Mouse (Mus musculus): ENCODE data around the gene Ints1. TPM values are rescaled to one million over a fixed set of nuclear protein-coding genes. Genes with fewer than 3 reads are reported as not detected.

The Ints1 gene
- polyA plus RNA-seq, 1 experiment: 46.4 TPM

DNA sequence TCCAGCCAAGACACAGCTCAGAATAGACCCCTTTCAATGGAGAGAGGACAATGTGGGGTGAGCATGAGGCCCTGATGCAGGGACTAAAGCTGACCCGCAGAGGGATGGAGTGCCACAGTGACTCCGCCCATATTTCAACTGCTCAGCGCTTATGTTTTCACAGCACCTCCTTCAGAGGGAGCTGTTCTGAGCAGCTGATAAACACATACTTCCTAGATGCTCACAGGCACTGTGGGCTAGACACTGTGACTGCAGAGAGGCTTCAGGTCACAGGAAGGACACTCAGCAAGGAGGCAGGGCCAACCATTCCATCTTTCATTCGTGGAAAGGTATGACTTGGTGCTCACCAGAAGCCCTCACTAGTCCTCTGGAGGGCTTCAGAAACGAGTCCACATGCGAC, 52.8 kb downstream of the Ints1 start:
- H3ac ChIP-seq (ENCODE audit: control insufficient read depth, insufficient read length): no peak overlapping the region
- no peak for TF ChIP-seq REST (IDR thresholded peaks at IDR 0.05; ENCODE audit: insufficient read depth, insufficient read length)
- no peak for TF ChIP-seq USF1 (IDR thresholded peaks at IDR 0.05; ENCODE audit: low read depth)
- TF ChIP-seq MYOD1 (IDR thresholded peaks at IDR 0.05; ENCODE audit: control insufficient read depth in 1 of 3, insufficient read length in 2 of 3, low read depth in 2 of 3): no peak
- no peak for TF ChIP-seq POLR2AphosphoS2 (IDR thresholded peaks at IDR 0.05; ENCODE audit: insufficient read length, low read depth)
- TF ChIP-seq CEBPB (IDR thresholded peaks at IDR 0.05; ENCODE audit: insufficient read depth, poor library complexity, severe bottlenecking): no peak
- no peak for TF ChIP-seq SRF (IDR thresholded peaks at IDR 0.05; ENCODE audit: control insufficient read depth, insufficient read length, low read depth)
- TF ChIP-seq POLR2A (IDR thresholded peaks at IDR 0.05; ENCODE audit: insufficient read length, low read depth): no peak
- TF ChIP-seq TCF12 (IDR thresholded peaks at IDR 0.05; ENCODE audit: insufficient read depth, poor library complexity, severe bottlenecking): no peak
- TF ChIP-seq TCF3 (IDR thresholded peaks at IDR 0.05; ENCODE audit: insufficient read length, low read depth): no peak
- no peak for TF ChIP-seq MYOG (IDR thresholded peaks at IDR 0.05; ENCODE audit: control insufficient read depth in 1 of 3, insufficient read depth in 1 of 3, insufficient read length in 2 of 3, low read depth in 2 of 3)
- no peak for TF ChIP-seq E2F4 (IDR thresholded peaks at IDR 0.05; ENCODE audit: insufficient read depth)
- no peak for TF ChIP-seq MAX (IDR thresholded peaks at IDR 0.05; ENCODE audit: low read depth)
- no peaks in the 10 kb centered on the region for H3K36me3 ChIP-seq (ENCODE audit: control insufficient read depth, insufficient read depth)
- H3K79me2 ChIP-seq (ENCODE audit: control insufficient read depth, insufficient read depth): peaks cover 18% of the 10 kb centered on the region
- H3K27me3 ChIP-seq (ENCODE audit: control insufficient read depth, insufficient read depth, insufficient read length): no peaks in the 10 kb centered on the region
- no peak overlapping the region for H3K4me3 ChIP-seq
- no peak overlapping the region for H3K4me2 ChIP-seq (ENCODE audit: low read depth)

DNA sequence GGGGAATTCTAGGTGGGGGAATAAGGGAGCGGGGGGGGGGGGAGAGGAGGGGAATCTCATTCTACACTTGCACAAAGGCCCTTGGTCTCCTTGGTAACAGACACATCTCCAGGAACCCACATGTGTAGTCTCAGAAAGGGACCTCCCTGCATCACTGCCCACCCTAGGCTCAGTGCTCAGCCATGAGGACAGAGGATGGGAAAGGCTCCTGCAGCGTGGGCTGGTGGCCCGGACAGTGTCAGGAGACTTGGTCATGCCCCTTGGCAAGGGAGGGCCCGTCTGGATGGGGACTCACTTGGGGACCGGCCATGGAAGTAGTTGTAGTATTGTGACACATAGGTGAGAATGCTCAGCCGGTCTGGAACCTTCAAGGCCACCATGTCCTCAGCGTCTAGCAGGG, 56.5 kb downstream of the Ints1 start:
- no peak overlapping the region for H3K4me3 ChIP-seq
- H3ac ChIP-seq (ENCODE audit: control insufficient read depth, insufficient read length): no peak overlapping the region
- H3K79me2 ChIP-seq (ENCODE audit: control insufficient read depth, insufficient read depth): peaks cover 7% of the 10 kb centered on the region
- no peaks in the 10 kb centered on the region for H3K36me3 ChIP-seq (ENCODE audit: control insufficient read depth, insufficient read depth)
- H3K4me2 ChIP-seq (ENCODE audit: low read depth): no peak overlapping the region
- no peaks in the 10 kb centered on the region for H3K27me3 ChIP-seq (ENCODE audit: control insufficient read depth, insufficient read depth, insufficient read length)
- no peak for TF ChIP-seq MAX (IDR thresholded peaks at IDR 0.05; ENCODE audit: low read depth)
- no peak for TF ChIP-seq SRF (IDR thresholded peaks at IDR 0.05; ENCODE audit: control insufficient read depth, insufficient read length, low read depth)
- no peak for TF ChIP-seq TCF12 (IDR thresholded peaks at IDR 0.05; ENCODE audit: insufficient read depth, poor library complexity, severe bottlenecking)
- TF ChIP-seq CEBPB (IDR thresholded peaks at IDR 0.05; ENCODE audit: insufficient read depth, poor library complexity, severe bottlenecking): no peak
- no peak for TF ChIP-seq MYOG (IDR thresholded peaks at IDR 0.05; ENCODE audit: control insufficient read depth in 1 of 3, insufficient read depth in 1 of 3, insufficient read length in 2 of 3, low read depth in 2 of 3)
- no peak for TF ChIP-seq MYOD1 (IDR thresholded peaks at IDR 0.05; ENCODE audit: control insufficient read depth in 1 of 3, insufficient read length in 2 of 3, low read depth in 2 of 3)
- TF ChIP-seq USF1 (IDR thresholded peaks at IDR 0.05; ENCODE audit: low read depth): no peak
- TF ChIP-seq E2F4 (IDR thresholded peaks at IDR 0.05; ENCODE audit: insufficient read depth): no peak
- no peak for TF ChIP-seq POLR2A (IDR thresholded peaks at IDR 0.05; ENCODE audit: insufficient read length, low read depth)
- no peak for TF ChIP-seq POLR2AphosphoS2 (IDR thresholded peaks at IDR 0.05; ENCODE audit: insufficient read length, low read depth)
- TF ChIP-seq REST (IDR thresholded peaks at IDR 0.05; ENCODE audit: insufficient read depth, insufficient read length): no peak
- no peak for TF ChIP-seq TCF3 (IDR thresholded peaks at IDR 0.05; ENCODE audit: insufficient read length, low read depth)

DNA sequence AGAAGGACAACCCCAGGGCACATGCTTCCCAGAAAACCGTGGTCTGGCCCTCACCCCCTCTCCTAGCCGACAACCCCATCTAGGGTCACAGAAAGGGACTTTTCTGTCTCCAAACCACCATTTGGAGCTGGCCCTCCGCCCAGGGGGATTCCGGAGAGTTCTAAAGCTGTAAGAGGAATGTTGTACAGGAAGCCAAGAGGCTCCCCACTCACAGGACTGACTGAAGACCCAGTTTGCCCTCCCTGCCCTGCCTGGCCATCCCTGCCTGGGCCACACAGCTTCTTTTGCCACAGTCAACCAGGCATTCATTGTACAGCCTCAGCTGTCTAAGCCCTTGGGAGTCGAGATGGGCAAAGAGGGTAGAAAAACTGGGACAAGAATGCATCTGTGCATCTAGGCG, 56.9 kb downstream of the Ints1 start:
- Histone ChIP-seq H3K79me2 (ENCODE audit: control insufficient read depth, insufficient read depth) (peaks cover 7% of the 10 kb centered on the region), H3K27me3 (ENCODE audit: control insufficient read depth, insufficient read depth, insufficient read length) (no peaks in the 10 kb centered on the region), H3ac (ENCODE audit: control insufficient read depth, insufficient read length) (no peak overlapping the region), H3K36me3 (ENCODE audit: control insufficient read depth, insufficient read depth) (no peaks in the 10 kb centered on the region), H3K4me2 (ENCODE audit: low read depth) (no peak overlapping the region), H3K4me3 (no peak overlapping the region)
- TF ChIP-seq TCF3 (IDR thresholded peaks at IDR 0.05; ENCODE audit: insufficient read length, low read depth) (no peak), REST (IDR thresholded peaks at IDR 0.05; ENCODE audit: insufficient read depth, insufficient read length) (no peak), POLR2A (IDR thresholded peaks at IDR 0.05; ENCODE audit: insufficient read length, low read depth) (no peak), MYOG (IDR thresholded peaks at IDR 0.05; ENCODE audit: control insufficient read depth in 1 of 3, insufficient read depth in 1 of 3, insufficient read length in 2 of 3, low read depth in 2 of 3) (no peak), E2F4 (IDR thresholded peaks at IDR 0.05; ENCODE audit: insufficient read depth) (no peak), POLR2AphosphoS2 (IDR thresholded peaks at IDR 0.05; ENCODE audit: insufficient read length, low read depth) (no peak)

- TF ChIP-seq USF1 (IDR thresholded peaks at IDR 0.05; ENCODE audit: low read depth): no peak
- TF ChIP-seq REST (IDR thresholded peaks at IDR 0.05; ENCODE audit: insufficient read depth, insufficient read length): no peak
- no peak for TF ChIP-seq SRF (IDR thresholded peaks at IDR 0.05; ENCODE audit: control insufficient read depth, insufficient read length, low read depth)
- no peak for TF ChIP-seq MYOD1 (IDR thresholded peaks at IDR 0.05; ENCODE audit: control insufficient read depth in 1 of 3, insufficient read length in 2 of 3, low read depth in 2 of 3)
- TF ChIP-seq POLR2A (IDR thresholded peaks at IDR 0.05; ENCODE audit: insufficient read length, low read depth): no peak
- TF ChIP-seq TCF3 (IDR thresholded peaks at IDR 0.05; ENCODE audit: insufficient read length, low read depth): no peak
- TF ChIP-seq CEBPB (IDR thresholded peaks at IDR 0.05; ENCODE audit: insufficient read depth, poor library complexity, severe bottlenecking): no peak
- TF ChIP-seq TCF12 (IDR thresholded peaks at IDR 0.05; ENCODE audit: insufficient read depth, poor library complexity, severe bottlenecking): no peak
- no peak for TF ChIP-seq E2F4 (IDR thresholded peaks at IDR 0.05; ENCODE audit: insufficient read depth)
- no peak for TF ChIP-seq POLR2AphosphoS2 (IDR thresholded peaks at IDR 0.05; ENCODE audit: insufficient read length, low read depth)
- no peak for TF ChIP-seq MYOG (IDR thresholded peaks at IDR 0.05; ENCODE audit: control insufficient read depth in 1 of 3, insufficient read depth in 1 of 3, insufficient read length in 2 of 3, low read depth in 2 of 3)
- TF ChIP-seq MAX (IDR thresholded peaks at IDR 0.05; ENCODE audit: low read depth): no peak
- Histone ChIP-seq H3K27me3 (ENCODE audit: control insufficient read depth, insufficient read depth, insufficient read length) (no peaks in the 10 kb centered on the region), H3K79me2 (ENCODE audit: control insufficient read depth, insufficient read depth) (peaks cover 4% of the 10 kb centered on the region), H3K4me2 (ENCODE audit: low read depth) (no peak overlapping the region), H3K36me3 (ENCODE audit: control insufficient read depth, insufficient read depth) (no peaks in the 10 kb centered on the region), H3ac (ENCODE audit: control insufficient read depth, insufficient read length) (no peak overlapping the region), H3K4me3 (no peak overlapping the region)
These were observed 57.8 kb downstream of the Ints1 start for GRCm38 (mm10) chr5:139717723-139718122.
